Comparison of ENCODE assay signal across 8 mouse cellular contexts in genomic region chr12:54861991-54862605, GRCm38 (mm10). TPM values are rescaled to one million over a fixed set of nuclear protein-coding genes. Genes with fewer than 3 reads are reported as not detected.
DNase-seq lines count a peak whose midpoint lies in the region; ATAC-seq and TF ChIP-seq lines count a peak whose summit lies in the region.

No protein-coding gene starts in this region.

- peak; percentile 43 for ATAC-seq in activated CD4-positive, CD25-positive, alpha-beta regulatory T cell, adult 4 months
- no peak; the same call in 1 of the 2 replicates for ATAC-seq in embryonic facial prominence, embryonic 12.5 days (ENCODE audit: insufficient number of reproducible peaks, insufficient read depth, low FRiP score, low TSS enrichment)
- ATAC-seq in heart, embryonic 12.5 days (ENCODE audit: insufficient number of reproducible peaks, low FRiP score), result 0 out of 2 replicates have a peak, but pooled peaks have one; percentile 6
- peak; percentile 83 for ATAC-seq in neural tube, embryonic 15.5 days (ENCODE audit: low FRiP score)

- 1% methylated on average over 36 of the region's 36 CpGs for WGBS in embryonic facial prominence, embryonic 12.5 days
- under 1% methylated on average over 36 of the region's 36 CpGs for WGBS in heart, embryonic 12.5 days
- under 1% methylated on average over 35 of the region's 36 CpGs for WGBS in neural tube, embryonic 15.5 days

- in situ Hi-C loops in ES-E14 (cut with MboI; ENCODE audit: low sequenced_read_pairs in 2 of 2, unreplicated experiment in 2 of 2), result no loop called here

- H3K36me3 ChIP-seq in ES-E14 (ENCODE audit: control insufficient read depth, insufficient read depth, low read length, poor library complexity, severe bottlenecking), result peaks cover 3% of the 10 kb centered on the region; the same call in 1 of the 2 replicates
- H3K36me3 ChIP-seq in embryonic facial prominence, embryonic 12.5 days, result peaks cover 19% of the 10 kb centered on the region
- peaks cover 25% of the 10 kb centered on the region for H3K36me3 ChIP-seq in heart, embryonic 12.5 days
- peaks cover 12% of the 10 kb centered on the region for H3K36me3 ChIP-seq in neural tube, embryonic 15.5 days

- DNase-seq in ES-E14 (ENCODE audit: low read depth, low spot score), result peak; percentile 34
- peak; percentile 47 for DNase-seq in kidney, postnatal 14 days
- DNase-seq in lung, adult 18-20 months, result peak; percentile 31 to 71
- DNase-seq in thymus, postnatal 25 days, result no peak

- no peaks in the 10 kb centered on the region for H3K9me3 ChIP-seq in ES-E14 (ENCODE audit: control insufficient read depth, insufficient read depth, low read depth, low read length)
- no peaks in the 10 kb centered on the region for H3K9me3 ChIP-seq in embryonic facial prominence, embryonic 12.5 days
- peaks cover 2% of the 10 kb centered on the region; the same call in 1 of the 2 replicates for H3K9me3 ChIP-seq in heart, embryonic 12.5 days (replicated peaks)
- H3K9me3 ChIP-seq in neural tube, embryonic 15.5 days (replicated peaks), result no peaks in the 10 kb centered on the region

- peak overlapping the region; percentile 74 for H3K27ac ChIP-seq in ES-E14 (ENCODE audit: insufficient read depth, low read depth, low read length, poor library complexity, severe bottlenecking)
- peak overlapping the region; percentile 97 for H3K27ac ChIP-seq in embryonic facial prominence, embryonic 12.5 days
- peak overlapping the region; percentile 100 for H3K27ac ChIP-seq in heart, embryonic 12.5 days (ENCODE audit: poor library complexity, severe bottlenecking)
- peak overlapping the region; percentile 99 for H3K27ac ChIP-seq in neural tube, embryonic 15.5 days (replicated peaks)

- peak overlapping the region; percentile 65 for H3K4me2 ChIP-seq in embryonic facial prominence, embryonic 12.5 days (replicated peaks)
- peak overlapping the region; percentile 70 for H3K4me2 ChIP-seq in heart, embryonic 12.5 days
- peak overlapping the region; percentile 58 for H3K4me2 ChIP-seq in neural tube, embryonic 15.5 days

- H3K27me3 ChIP-seq in embryonic facial prominence, embryonic 12.5 days, result no peaks in the 10 kb centered on the region
- H3K27me3 ChIP-seq in heart, embryonic 12.5 days (replicated peaks), result no peaks in the 10 kb centered on the region
- no peaks in the 10 kb centered on the region for H3K27me3 ChIP-seq in neural tube, embryonic 15.5 days (replicated peaks)

- H3K4me1 ChIP-seq in ES-E14 (ENCODE audit: control insufficient read depth in 2 of 2, insufficient read depth in 2 of 2, low read length in 2 of 2, poor library complexity in 1 of 2), result no peaks in the 10 kb centered on the region
- H3K4me1 ChIP-seq in embryonic facial prominence, embryonic 12.5 days, result peaks cover 8% of the 10 kb centered on the region; the same call in 1 of the 2 replicates
- H3K4me1 ChIP-seq in heart, embryonic 12.5 days (replicated peaks), result peaks cover 12% of the 10 kb centered on the region
- peaks cover 21% of the 10 kb centered on the region for H3K4me1 ChIP-seq in neural tube, embryonic 15.5 days

- H3K9ac ChIP-seq in ES-E14 (ENCODE audit: insufficient read depth, low read depth, low read length, poor library complexity, severe bottlenecking), result peak overlapping the region; percentile 98
- H3K9ac ChIP-seq in embryonic facial prominence, embryonic 12.5 days, result peak overlapping the region; percentile 89
- H3K9ac ChIP-seq in heart, embryonic 12.5 days, result peak overlapping the region; percentile 100
- H3K9ac ChIP-seq in neural tube, embryonic 15.5 days (replicated peaks), result peak overlapping the region; percentile 98

- H3K4me3 ChIP-seq in ES-E14 (ENCODE audit: insufficient read depth in 1 of 2, low read depth in 1 of 2, low read length in 2 of 2, poor library complexity in 1 of 2, severe bottlenecking in 1 of 2), result peak overlapping the region; percentile 97 to 98
- peak overlapping the region; percentile 82 for H3K4me3 ChIP-seq in embryonic facial prominence, embryonic 12.5 days
- peak overlapping the region; percentile 95 for H3K4me3 ChIP-seq in heart, embryonic 12.5 days
- peak overlapping the region; percentile 91 for H3K4me3 ChIP-seq in neural tube, embryonic 15.5 days (replicated peaks)

TF ChIP-seq in ES-E14, 5 proteins besides CTCF, POLR2A, EP300 and RAD21:
- TF ChIP-seq ZNF384 (IDR thresholded peaks at IDR 0.05; ENCODE audit: low read depth, low read length) (no peak), MAFK (IDR thresholded peaks at IDR 0.05; ENCODE audit: insufficient read depth, low read depth, low read length) (no peak), CHD2 (IDR thresholded peaks at IDR 0.05; ENCODE audit: low read depth, low read length) (no peak), ZC3H11A (IDR thresholded peaks at IDR 0.05; ENCODE audit: borderline replicate concordance, low read depth, low read length) (no peak), HCFC1 (IDR thresholded peaks at IDR 0.05; ENCODE audit: borderline replicate concordance, insufficient read depth, low read length) (no peak)

RNA-seq across cellular contexts. Expression of gene Cfl2, which starts 0.6 kb away (rescaled TPM):
- total RNA-seq in ES-E14 (2012; rRNA removed), result 32.6 and 50.9 TPM in 2 replicates
- 10 to 100 TPM; 26.5 to 30.6 TPM for polyA plus RNA-seq in activated CD4-positive, CD25-positive, alpha-beta regulatory T cell, adult 4 months (2017; shearing (Covaris generic))
- polyA plus RNA-seq in embryonic facial prominence, embryonic 12.5 days (2016; fragmentation: Nextera tagmentation; extraction: Ambion mirVana), result 166 TPM in 2 replicates
- 405 and 431 TPM in 2 replicates for polyA plus RNA-seq in heart, embryonic 12.5 days (2016; fragmentation: Nextera tagmentation; extraction: Ambion mirVana)
- 294 and 346 TPM in 2 replicates for polyA plus RNA-seq in neural tube, embryonic 15.5 days (2015; fragmentation: Nextera tagmentation; extraction: Ambion mirVana)
